Mouse (Mus musculus) stomach, embryonic 16.5 days (tissue): ENCODE measurements around the gene Akain1. TPM values are rescaled to one million over a fixed set of nuclear protein-coding genes. Genes with fewer than 3 reads are reported as not detected.

Source experiments
- ATAC-seq: fragments of 200-750 bp; cut with Nextera tagmentation; 2 replicates; pipeline ENCODE4 v1.8.0; 2017; ENCODE audit warnings: moderate number of reproducible peaks, moderate TSS enrichment; ENCODE audit not compliant: insufficient read depth, low FRiP score
- H3K27ac ChIP-seq: fragments of 300-500 bp; sonication (generic); 2 replicates; pipeline ENCODE4 v1.5.1; 2014; ENCODE audit warnings: low read length
- H3K27me3 ChIP-seq: fragments of 300-500 bp; sonication (generic); 2 replicates; pipeline ENCODE4 v1.6.1; 2014; ENCODE audit warnings: low read length, control low read depth, mixed read lengths; ENCODE audit not compliant: control insufficient read depth, insufficient read depth
- H3K36me3 ChIP-seq: fragments of 300-500 bp; sonication (generic); 2 replicates; pipeline ENCODE4 v1.6.1; 2014; ENCODE audit warnings: low read length; ENCODE audit not compliant: control insufficient read depth, insufficient read depth
- H3K4me1 ChIP-seq: fragments of 300-500 bp; sonication (generic); 2 replicates; pipeline ENCODE4 v1.6.1; 2014; ENCODE audit warnings: low read length, control low read depth, mixed read lengths; ENCODE audit not compliant: control insufficient read depth, insufficient read depth
- H3K4me2 ChIP-seq: fragments of 300-500 bp; sonication (generic); 2 replicates; pipeline ENCODE4 v1.6.1; 2014; ENCODE audit warnings: low read depth, low read length, mixed read lengths
- H3K4me3 ChIP-seq: fragments of 300-500 bp; sonication (generic); replicated peaks from 2 replicates; pipeline ENCODE4 v1.5.1; 2014; ENCODE audit warnings: mild to moderate bottlenecking, low read length
- H3K9ac ChIP-seq: fragments of 300-500 bp; sonication (generic); 2 replicates; pipeline ENCODE4 v1.6.1; 2014; ENCODE audit warnings: low read length
- H3K9me3 ChIP-seq: fragments of 300-500 bp; sonication (generic); replicated peaks from 2 replicates; pipeline ENCODE4 v1.6.1; 2016; ENCODE audit warnings: low read length, control low read depth; ENCODE audit not compliant: control insufficient read depth
- WGBS: fragments of 180-500 bp; shearing (Covaris S2); extraction: QIAGEN DNeasy Blood & Tissue Kit; methylation state at CpG from one replicate; pipeline ENCODE4 v1.1.7; 2014; 5-methylcytosine and 5-hydroxymethylcytosine counted together
- polyA plus RNA-seq: library from polyadenylated mRNA; unstranded; fragments of >200 nt; fragmentation: Nextera tagmentation; extraction: Ambion mirVana; gene quantifications from 2 replicates; pipeline ENCODE4 v1.2.1, GENCODE M21; 2015

Gene Akain1
- polyA plus RNA-seq, 1 experiment from 2014 or later, result not detected

GRCm38 (mm10) chr17:69472401-69472800 is 33.3 kb downstream of the Akain1 start:
- H3K9ac ChIP-seq, result no peak overlapping the region
- H3K27me3 ChIP-seq, result peaks cover 7% of the 10 kb centered on the region; the same call in 1 of the 2 replicates
- no peaks in the 10 kb centered on the region for H3K9me3 ChIP-seq
- H3K4me3 ChIP-seq, result no peak overlapping the region
- no peak overlapping the region for H3K4me2 ChIP-seq
- no peak overlapping the region for H3K27ac ChIP-seq
- no peaks in the 10 kb centered on the region for H3K36me3 ChIP-seq
- ATAC-seq, result no peak
- WGBS, result 55% methylated on average over 9 of the region's 9 CpGs
- no peaks in the 10 kb centered on the region for H3K4me1 ChIP-seq

- H3K27me3 ChIP-seq, result peaks cover 7% of the 10 kb centered on the region; the same call in 1 of the 2 replicates
- H3K4me2 ChIP-seq, result no peak overlapping the region
- no peak overlapping the region for H3K27ac ChIP-seq
- H3K4me3 ChIP-seq, result no peak overlapping the region
- H3K4me1 ChIP-seq, result no peaks in the 10 kb centered on the region
- 83% methylated on average over 4 of the region's 4 CpGs for WGBS
- ATAC-seq, result no peak
- no peaks in the 10 kb centered on the region for H3K36me3 ChIP-seq
- no peak overlapping the region for H3K9ac ChIP-seq
- no peaks in the 10 kb centered on the region for H3K9me3 ChIP-seq
Measured at GRCm38 (mm10) chr17:69474084-69474483, 35.0 kb downstream of the Akain1 start.

- no peaks in the 10 kb centered on the region for H3K4me1 ChIP-seq
- H3K27me3 ChIP-seq, result peaks cover 7% of the 10 kb centered on the region; the same call in 1 of the 2 replicates
- peak; percentile 85 for ATAC-seq
- WGBS, result under 1% methylated on average over 20 of the region's 20 CpGs
- H3K4me3 ChIP-seq, result peak overlapping the region; percentile 55
- no peaks in the 10 kb centered on the region for H3K36me3 ChIP-seq
- no peak overlapping the region for H3K27ac ChIP-seq
- peak overlapping the region; percentile 83 for H3K4me2 ChIP-seq
- no peaks in the 10 kb centered on the region for H3K9me3 ChIP-seq
- H3K9ac ChIP-seq, result peak overlapping the region; percentile 71
Measured at GRCm38 (mm10) chr17:69475423-69475822, 36.3 kb downstream of the Akain1 start.

- Histone ChIP-seq H3K9me3 (no peaks in the 10 kb centered on the region), H3K27ac (no peak overlapping the region), H3K9ac (no peak overlapping the region), H3K27me3 (no peaks in the 10 kb centered on the region), H3K4me2 (no peak overlapping the region), H3K4me3 (no peak overlapping the region), H3K36me3 (no peaks in the 10 kb centered on the region), H3K4me1 (no peaks in the 10 kb centered on the region)
- no peak for ATAC-seq
- WGBS, result 25% methylated on average over 2 of the region's 2 CpGs
Measured at GRCm38 (mm10) chr17:69477526-69477925, 38.4 kb downstream of the Akain1 start.

- Histone ChIP-seq H3K4me1 (no peaks in the 10 kb centered on the region), H3K4me2 (no peak overlapping the region), H3K9me3 (no peaks in the 10 kb centered on the region), H3K36me3 (no peaks in the 10 kb centered on the region), H3K27ac (no peak overlapping the region), H3K27me3 (no peaks in the 10 kb centered on the region), H3K4me3 (no peak overlapping the region), H3K9ac (no peak overlapping the region)
- WGBS, result 57% methylated on average over 4 of the region's 4 CpGs
- ATAC-seq, result no peak
Measured at GRCm38 (mm10) chr17:69479261-69479660, 40.1 kb downstream of the Akain1 start.

- no peaks in the 10 kb centered on the region for H3K27me3 ChIP-seq
- no peak overlapping the region for H3K9ac ChIP-seq
- no peak for ATAC-seq
- H3K4me3 ChIP-seq, result no peak overlapping the region
- H3K27ac ChIP-seq, result no peak overlapping the region
- H3K9me3 ChIP-seq, result no peaks in the 10 kb centered on the region
- 88% methylated on average over 12 of the region's 12 CpGs for WGBS
- H3K36me3 ChIP-seq, result no peaks in the 10 kb centered on the region
- no peak overlapping the region for H3K4me2 ChIP-seq
- no peaks in the 10 kb centered on the region for H3K4me1 ChIP-seq
Measured at GRCm38 (mm10) chr17:69487116-69487515, 48.0 kb downstream of the Akain1 start.

- H3K9ac ChIP-seq, result no peak overlapping the region
- no peaks in the 10 kb centered on the region for H3K4me1 ChIP-seq
- H3K4me3 ChIP-seq, result no peak overlapping the region
- H3K27me3 ChIP-seq, result no peaks in the 10 kb centered on the region
- no peaks in the 10 kb centered on the region for H3K9me3 ChIP-seq
- no peak overlapping the region for H3K4me2 ChIP-seq
- no peaks in the 10 kb centered on the region for H3K36me3 ChIP-seq
- no peak overlapping the region for H3K27ac ChIP-seq
- 72% methylated on average over 6 of the region's 6 CpGs for WGBS
- no peak for ATAC-seq
Measured at GRCm38 (mm10) chr17:69487884-69488283, 48.8 kb downstream of the Akain1 start.

GRCm38 (mm10) chr17:69488826-69489225 is 49.7 kb downstream of the Akain1 start:
- Histone ChIP-seq H3K4me3 (no peak overlapping the region), H3K4me2 (no peak overlapping the region), H3K9me3 (no peaks in the 10 kb centered on the region), H3K27me3 (no peaks in the 10 kb centered on the region), H3K36me3 (no peaks in the 10 kb centered on the region), H3K27ac (no peak overlapping the region), H3K9ac (no peak overlapping the region), H3K4me1 (no peaks in the 10 kb centered on the region)
- WGBS, result 82% methylated on average over 5 of the region's 5 CpGs
- no peak for ATAC-seq

GRCm38 (mm10) chr17:69492368-69492767 is 53.2 kb downstream of the Akain1 start:
- no peaks in the 10 kb centered on the region for H3K4me1 ChIP-seq
- no peaks in the 10 kb centered on the region for H3K9me3 ChIP-seq
- no peak overlapping the region for H3K9ac ChIP-seq
- H3K27ac ChIP-seq, result no peak overlapping the region
- no peak overlapping the region for H3K4me3 ChIP-seq
- no peak for ATAC-seq
- 78% methylated on average over 6 of the region's 6 CpGs for WGBS
- no peaks in the 10 kb centered on the region for H3K36me3 ChIP-seq
- no peaks in the 10 kb centered on the region for H3K27me3 ChIP-seq
- no peak overlapping the region for H3K4me2 ChIP-seq

GRCm38 (mm10) chr17:69495531-69495930 is 56.4 kb downstream of the Akain1 start:
- no peak overlapping the region for H3K9ac ChIP-seq
- no peak overlapping the region for H3K4me2 ChIP-seq
- WGBS, result 53% methylated on average over 2 of the region's 2 CpGs
- H3K27me3 ChIP-seq, result no peaks in the 10 kb centered on the region
- no peak for ATAC-seq
- no peaks in the 10 kb centered on the region for H3K9me3 ChIP-seq
- H3K27ac ChIP-seq, result no peak overlapping the region
- H3K4me3 ChIP-seq, result no peak overlapping the region
- H3K4me1 ChIP-seq, result no peaks in the 10 kb centered on the region
- no peaks in the 10 kb centered on the region for H3K36me3 ChIP-seq
